Mouse (Mus musculus): ENCODE data around the gene Dct.

GRCm38 (mm10) chr14:118050990-118051389, 1.1 kb downstream of the Dct start:
- TF ChIP-seq CTCF (conservative IDR thresholded peaks at IDR 0.05; ENCODE audit: low read length) (no peak), POU5F1 (IDR thresholded peaks at IDR 0.05; ENCODE audit: borderline replicate concordance, low read length) (no peak), NANOG (IDR thresholded peaks at IDR 0.05; ENCODE audit: borderline replicate concordance, low read length) (no peak)

Measured in E14TG2a.4 (cell line).